Mouse (Mus musculus) testis, adult 2 months (tissue): ENCODE data around the gene Mpz. TPM values are rescaled to one million over a fixed set of nuclear protein-coding genes. Genes with fewer than 3 reads are reported as not detected.

Source experiments
- H3K27ac ChIP-seq: fragments of 200-500 bp; 2 replicates; pipeline ENCODE4 v1.5.1; 2012; ENCODE audit warnings: low read depth, low read length; ENCODE audit not compliant: control insufficient read depth, insufficient read depth
- H3K27me3 ChIP-seq: fragments of 200-500 bp; 2 replicates; pipeline ENCODE4 v1.6.1; 2012; ENCODE audit warnings: mild to moderate bottlenecking, low read length, moderate library complexity; ENCODE audit not compliant: control insufficient read depth, insufficient read depth
- H3K36me3 ChIP-seq: fragments of 200-500 bp; 2 replicates; pipeline ENCODE4 v1.6.1; 2012; ENCODE audit warnings: mild to moderate bottlenecking, low read length; ENCODE audit not compliant: control insufficient read depth, insufficient read depth
- H3K4me1 ChIP-seq: fragments of 200-500 bp; 2 replicates; pipeline ENCODE4 v1.6.1; 2012; ENCODE audit warnings: low read length; ENCODE audit not compliant: control insufficient read depth, insufficient read depth
- H3K4me3 ChIP-seq: fragments of 200-500 bp; 2 replicates; pipeline ENCODE4 v1.5.1; 2012; ENCODE audit warnings: low read depth, mild to moderate bottlenecking, low read length, moderate library complexity, mixed read lengths; ENCODE audit not compliant: control insufficient read depth
- CTCF ChIP-seq: fragments of 200-500 bp; IDR thresholded peaks from 2 replicates; pipeline ENCODE4 v1.5.1; 2012; ENCODE audit warnings: low read depth, mild to moderate bottlenecking, inconsistent platforms, low read length, moderate library complexity; ENCODE audit not compliant: control insufficient read depth, insufficient read depth, insufficient replicate concordance
- POLR2A ChIP-seq: fragments of 200-500 bp; IDR thresholded peaks from 2 replicates; pipeline ENCODE4 v1.6.1; 2012; ENCODE audit warnings: low read depth, mild to moderate bottlenecking, inconsistent platforms, low read length, moderate library complexity; ENCODE audit not compliant: control insufficient read depth
- polyA plus RNA-seq: library from polyadenylated mRNA; depleted of rRNA; stranded (reverse); fragments of >200 nt; gene quantifications from 2 replicates; pipeline ENCODE4 v1.2.3, GENCODE M21; 2012

The Mpz gene
- polyA plus RNA-seq, 1 experiment, result 2.8 TPM

DNA sequence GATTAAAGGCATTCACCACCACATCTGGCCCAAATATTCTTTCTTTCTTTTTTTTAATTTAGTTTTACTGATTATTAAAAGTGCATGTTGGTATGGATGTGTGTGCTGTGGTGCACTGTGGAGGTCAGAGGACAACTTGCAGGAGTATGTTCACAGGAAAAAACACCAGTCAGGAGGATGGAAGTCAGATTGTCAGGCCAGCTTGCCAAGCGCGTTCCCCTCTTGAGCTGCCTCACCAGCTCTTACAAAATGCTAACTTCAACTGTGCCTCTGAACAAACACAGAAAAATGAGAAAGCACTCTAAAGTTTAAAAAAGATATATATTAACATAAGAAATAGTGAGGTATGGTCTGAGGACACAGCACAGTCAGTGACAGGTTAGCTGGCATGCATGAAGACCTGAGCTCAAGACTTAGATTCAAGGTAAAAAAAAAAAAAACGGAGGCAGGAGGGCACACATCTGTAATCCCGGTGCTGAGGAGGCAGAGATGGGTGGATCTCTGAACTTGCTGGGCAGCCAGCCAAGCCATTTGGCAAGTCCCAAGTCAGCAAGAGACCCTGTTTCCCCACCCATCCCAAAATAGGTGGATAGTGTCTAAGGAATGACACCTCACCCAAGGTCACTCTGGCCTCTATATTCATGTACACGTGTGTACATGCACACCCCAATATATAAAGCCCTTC lies 29.1 kb downstream of the Mpz start:
- TF ChIP-seq POLR2A (no peak), CTCF (no peak)
- Histone ChIP-seq H3K27me3 (no peaks in the 10 kb centered on the region), H3K4me3 (no peak overlapping the region), H3K4me1 (no peaks in the 10 kb centered on the region), H3K27ac (no peak overlapping the region), H3K36me3 (no peaks in the 10 kb centered on the region)

DNA sequence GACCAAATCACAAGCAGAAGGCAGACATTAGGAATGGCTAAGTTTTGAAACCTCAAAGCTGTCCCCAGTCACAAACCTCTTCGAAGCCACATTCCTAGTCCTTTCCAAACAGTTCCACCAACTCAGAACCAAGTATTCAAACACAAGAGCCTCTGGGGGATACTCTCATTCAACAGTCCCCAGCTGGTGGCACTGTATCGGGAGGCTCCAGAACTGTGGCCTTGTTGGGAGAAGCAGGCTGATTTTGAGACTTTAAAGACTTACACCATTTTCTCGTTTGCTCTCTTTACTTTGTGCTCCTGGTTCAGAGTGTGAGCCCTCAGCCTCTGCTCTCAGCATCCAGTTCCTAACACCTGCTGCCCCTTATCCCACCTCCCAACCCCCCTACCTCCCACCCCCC lies 32.5 kb downstream of the Mpz start:
- Histone ChIP-seq H3K27me3 (no peaks in the 10 kb centered on the region), H3K27ac (no peak overlapping the region), H3K4me3 (no peak overlapping the region), H3K4me1 (no peaks in the 10 kb centered on the region), H3K36me3 (no peaks in the 10 kb centered on the region)
- TF ChIP-seq POLR2A, result no peak

DNA sequence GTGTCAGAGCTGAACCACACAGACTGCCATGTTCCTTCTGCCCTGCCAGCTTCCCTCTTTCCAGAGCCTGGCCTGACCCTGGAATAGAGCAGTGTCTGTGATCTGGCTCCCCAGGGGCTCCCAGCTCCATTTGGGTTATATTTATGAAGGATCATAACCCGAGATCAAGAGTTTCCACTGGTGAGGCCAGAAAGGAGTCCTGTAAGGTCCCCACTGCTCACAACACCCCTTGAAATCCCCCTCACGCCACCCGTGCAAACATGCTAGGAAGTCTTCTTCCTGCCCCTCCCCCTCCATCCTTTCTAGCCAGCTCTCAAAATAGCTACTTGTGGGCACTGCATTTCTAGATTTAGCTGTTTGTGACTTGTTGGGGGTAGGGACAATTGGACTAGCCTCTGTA lies 33.1 kb downstream of the Mpz start:
- Histone ChIP-seq H3K27ac (no peak overlapping the region), H3K36me3 (no peaks in the 10 kb centered on the region), H3K4me3 (no peak overlapping the region), H3K27me3 (no peaks in the 10 kb centered on the region), H3K4me1 (peaks cover 2% of the 10 kb centered on the region; the same call in 1 of the 2 replicates)
- TF ChIP-seq CTCF, result no peak
- TF ChIP-seq POLR2A, result no peak

DNA sequence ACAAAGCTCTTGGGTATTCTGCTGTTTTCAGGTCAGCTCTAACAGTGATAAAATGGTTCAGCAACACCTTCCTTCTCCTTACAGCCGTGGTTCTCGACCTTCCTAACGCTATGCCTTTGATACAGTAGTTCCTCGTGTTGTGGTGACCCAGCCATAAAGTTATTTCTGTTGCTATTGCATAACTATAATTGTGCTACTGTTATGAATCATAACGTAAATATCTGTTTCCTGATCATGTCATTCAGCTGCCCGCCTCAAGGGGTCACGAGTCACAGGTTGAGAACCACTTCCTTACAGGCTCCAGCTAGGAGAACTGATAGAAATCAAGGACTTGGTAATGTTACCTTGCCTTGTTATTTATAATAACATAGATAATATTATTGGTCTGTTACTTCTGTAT lies 33.8 kb downstream of the Mpz start:
- TF ChIP-seq POLR2A (no peak), CTCF (no peak)
- Histone ChIP-seq H3K36me3 (no peaks in the 10 kb centered on the region), H3K27me3 (no peaks in the 10 kb centered on the region), H3K4me3 (no peak overlapping the region), H3K27ac (no peak overlapping the region), H3K4me1 (peaks cover 3% of the 10 kb centered on the region)

DNA sequence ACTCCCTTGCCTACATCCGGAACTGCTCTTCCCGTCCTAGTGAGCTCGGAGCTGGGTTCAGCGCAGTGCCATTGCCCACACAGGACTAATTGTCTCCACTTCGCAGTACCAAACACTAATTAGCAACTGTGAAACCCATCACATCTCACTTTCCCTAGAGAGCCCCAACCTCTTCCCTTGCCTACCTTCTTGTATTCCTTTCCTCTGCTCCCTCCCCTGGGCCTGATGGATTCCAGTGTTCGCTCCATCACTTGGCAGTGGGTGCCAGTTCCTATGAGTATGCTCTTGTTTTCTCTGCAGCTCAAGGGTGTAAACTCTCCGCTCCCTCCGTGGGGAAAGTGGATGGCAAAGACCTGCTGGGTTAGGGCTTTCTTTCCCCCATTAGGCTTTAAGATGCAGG lies 35.1 kb downstream of the Mpz start:
- H3K27me3 ChIP-seq, result no peaks in the 10 kb centered on the region
- no peak for TF ChIP-seq CTCF
- TF ChIP-seq POLR2A, result no peak
- H3K4me3 ChIP-seq, result no peak overlapping the region
- no peaks in the 10 kb centered on the region for H3K36me3 ChIP-seq
- peaks cover 10% of the 10 kb centered on the region for H3K4me1 ChIP-seq
- H3K27ac ChIP-seq, result no peak overlapping the region

DNA sequence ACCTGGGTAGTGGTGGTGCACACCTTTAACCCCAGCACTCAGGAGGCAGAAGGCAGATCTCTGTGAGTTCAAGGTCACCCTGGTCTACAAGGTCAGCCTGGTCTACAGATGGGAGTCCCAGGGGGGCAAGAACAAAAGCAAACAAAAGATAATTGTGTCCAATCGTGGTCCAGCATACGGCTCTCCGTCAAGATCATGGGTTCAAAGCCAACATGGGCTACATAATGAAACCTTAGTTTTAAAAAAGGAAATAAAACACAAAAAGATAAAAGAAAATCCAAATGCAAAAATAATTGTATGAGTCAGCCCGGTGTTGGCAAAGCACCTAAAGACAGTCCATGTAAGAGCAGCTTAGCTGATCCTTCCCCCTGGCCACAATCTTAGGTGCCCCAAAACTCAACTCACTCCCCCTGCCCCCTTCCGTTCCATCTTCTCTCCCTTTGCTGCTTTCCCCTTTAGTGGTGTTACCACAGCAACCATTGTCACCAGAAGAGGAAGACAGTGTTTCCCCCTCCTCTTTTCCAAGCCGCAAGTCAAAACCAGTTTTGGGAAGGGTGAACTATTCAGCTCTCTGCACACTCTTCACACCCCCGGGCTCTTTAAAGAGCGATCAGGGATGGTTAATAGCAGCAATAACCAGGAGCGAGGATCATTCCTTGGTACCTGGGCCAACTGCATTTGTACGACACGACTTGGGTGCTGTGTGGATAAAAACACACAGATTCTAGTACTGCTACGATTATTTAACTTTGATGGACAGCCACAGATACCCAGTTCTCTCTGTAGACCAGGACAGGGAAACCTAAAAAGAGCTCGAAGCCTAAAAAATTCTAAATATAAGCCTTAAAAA lies 37.6 kb downstream of the Mpz start:
- H3K4me3 ChIP-seq, result no peak overlapping the region
- H3K27ac ChIP-seq, result peak overlapping the region; percentile 17; the same call in 1 of the 2 replicates
- H3K27me3 ChIP-seq, result no peaks in the 10 kb centered on the region
- H3K4me1 ChIP-seq, result peaks cover 13% of the 10 kb centered on the region
- H3K36me3 ChIP-seq, result no peaks in the 10 kb centered on the region
- TF ChIP-seq CTCF (no peak), POLR2A (no peak)

DNA sequence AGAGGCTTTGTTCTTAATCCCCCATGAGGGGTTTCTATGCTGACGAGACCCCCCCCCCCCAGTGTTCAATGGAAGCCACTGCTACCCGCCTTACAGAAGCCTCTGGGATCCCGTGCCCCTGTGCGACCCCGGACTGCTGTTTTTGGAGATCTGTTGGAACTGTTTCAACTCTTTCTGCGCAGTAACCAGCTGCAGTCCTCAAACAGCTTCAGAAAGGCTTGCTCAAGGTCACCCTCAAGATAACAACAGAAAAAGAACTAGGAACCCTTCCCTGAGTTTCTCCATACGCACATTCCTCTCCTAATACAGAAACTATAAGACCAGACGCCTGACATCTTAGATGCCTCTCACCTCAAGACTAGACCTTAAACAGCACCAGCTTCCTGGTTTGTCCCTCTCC lies 38.5 kb downstream of the Mpz start:
- Histone ChIP-seq H3K27me3 (no peaks in the 10 kb centered on the region), H3K36me3 (no peaks in the 10 kb centered on the region), H3K27ac (peak overlapping the region; percentile 68), H3K4me1 (peaks cover 17% of the 10 kb centered on the region), H3K4me3 (no peak overlapping the region)
- no peak for TF ChIP-seq CTCF
- TF ChIP-seq POLR2A, result no peak
